Mouse (Mus musculus): ENCODE results near the gene Mrtfb.

GRCm38 (mm10) chr16:13329640-13330039, 73.4 kb downstream of the Mrtfb start:
- no peak for TF ChIP-seq CTCF (IDR thresholded peaks at IDR 0.05; ENCODE audit: control insufficient read depth, insufficient read depth, low read length)
- no peak for TF ChIP-seq POLR2A (IDR thresholded peaks at IDR 0.05; ENCODE audit: borderline replicate concordance, control insufficient read depth, low read depth, low read length)

Data from bone marrow, adult 2 months (tissue).